Mouse (Mus musculus): ENCODE measurements around the gene Palm2.

GRCm38 (mm10) chr4:57757997-57758396, 323.9 kb downstream of the Palm2 start:
- no peak for TF ChIP-seq CTCF (IDR thresholded peaks at IDR 0.05; ENCODE audit: extremely low read depth, insufficient read depth, insufficient read length, insufficient replicate concordance)
- no peak for TF ChIP-seq POLR2A (IDR thresholded peaks at IDR 0.05; ENCODE audit: low read depth, low read length)

Data from spleen, adult 2 months (tissue).